18 mouse cellular contexts compared by ENCODE assay signal in the genomic region with DNA sequence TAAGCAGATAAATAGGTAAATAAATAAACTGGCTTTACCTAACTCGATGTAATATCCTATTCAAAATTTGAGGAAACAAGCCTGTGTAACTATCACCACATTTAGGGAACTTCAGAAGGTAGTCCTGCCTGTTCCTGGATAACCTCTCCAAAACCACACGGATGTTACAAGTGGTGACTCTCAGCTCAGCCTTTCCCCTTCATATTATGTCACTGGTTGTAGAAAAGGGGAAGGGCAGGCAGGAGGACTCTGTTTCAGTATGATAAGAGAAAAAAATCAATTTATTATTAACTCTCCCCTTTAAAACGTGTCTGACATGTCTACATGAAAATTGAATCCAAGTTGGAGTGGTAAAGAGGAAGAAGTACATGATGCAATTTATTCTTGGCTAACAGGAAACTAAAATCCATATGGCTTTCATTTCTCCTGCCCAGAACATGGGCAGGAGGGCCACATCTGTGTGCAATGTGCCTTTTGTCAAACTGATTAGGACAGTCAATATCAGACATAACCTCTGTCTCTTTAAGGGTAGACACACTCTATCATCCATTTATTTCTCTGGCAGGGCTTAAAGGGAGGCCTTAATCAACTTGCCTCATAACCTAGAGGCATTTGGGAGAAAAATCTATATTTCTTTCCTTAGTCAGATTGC.
DNase-seq lines count a peak whose midpoint lies in the region; ATAC-seq and TF ChIP-seq lines count a peak whose summit lies in the region.
"Had no signal": no experiment of that assay in that cellular context is flagged by ENCODE, and none has a peak within 500 bp of the region (broad histone marks: within the 10 kb centered on the region; RNA-seq: fewer than 3 reads in every experiment).

No protein-coding gene starts in this region.

- no peaks in the 10 kb centered on the region for H3K36me3 ChIP-seq in liver, embryonic 11.5 days (ENCODE audit: control insufficient read depth, insufficient read depth, low read length)
- no peaks in the 10 kb centered on the region for H3K36me3 ChIP-seq in liver, embryonic 12.5 days
- H3K36me3 ChIP-seq in forebrain, embryonic 14.5 days (ENCODE audit: control insufficient read depth, insufficient read depth, low read length): no peaks in the 10 kb centered on the region
- H3K36me3 ChIP-seq: embryonic facial prominence, embryonic 12.5 days; hindbrain, embryonic 10.5 days; intestine, embryonic 15.5 days; limb, embryonic 15.5 days; stomach, embryonic 15.5 days had no signal

- no peak for TF ChIP-seq POLR2A in brain, embryonic 14.5 days (IDR thresholded peaks at IDR 0.05; ENCODE audit: borderline replicate concordance, extremely low read depth, insufficient read depth, insufficient read length, poor library complexity, severe bottlenecking)

- whole genome bisulfite sequencing in liver, embryonic 11.5 days: 29% methylated on average over 3 of the region's 3 CpGs
- WGBS in liver, embryonic 12.5 days (ENCODE audit: insufficient replicate concordance): 14% methylated on average over 3 of the region's 3 CpGs
- WGBS in forebrain, embryonic 14.5 days: 72% methylated on average over 3 of the region's 3 CpGs

- 0 out of 2 replicates have a peak, but pooled peaks have one; percentile 23 for ATAC-seq in liver, embryonic 11.5 days (replicated peaks; ENCODE audit: low FRiP score)
- ATAC-seq in liver, embryonic 12.5 days: no peak
- peak; percentile 98 for ATAC-seq in granulocyte monocyte progenitor cell, adult 5-6 weeks (replicated peaks; ENCODE audit: poor library complexity, severe bottlenecking)
- ATAC-seq in megakaryocyte-erythroid progenitor cell, adult 5-6 weeks (replicated peaks; ENCODE audit: low FRiP score, low TSS enrichment, poor library complexity, severe bottlenecking): peak; percentile 59; the same call in 1 of the 2 replicates
- ATAC-seq in forebrain, embryonic 14.5 days: no peak
- ATAC-seq: intestine, embryonic 15.5 days had no signal

- H3K27ac ChIP-seq in liver, embryonic 11.5 days (ENCODE audit: low read depth, low read length): no peak overlapping the region
- H3K27ac ChIP-seq in liver, embryonic 12.5 days: no peak overlapping the region
- no peak overlapping the region for H3K27ac ChIP-seq in forebrain, embryonic 14.5 days (ENCODE audit: low read depth, low read length)
- H3K27ac ChIP-seq: embryonic facial prominence, embryonic 12.5 days; hindbrain, embryonic 10.5 days; intestine, embryonic 15.5 days; limb, embryonic 15.5 days; stomach, embryonic 15.5 days had no signal

- H3K9ac ChIP-seq in liver, embryonic 11.5 days (ENCODE audit: low read depth, low read length): no peak overlapping the region
- no peak overlapping the region for H3K9ac ChIP-seq in liver, embryonic 12.5 days
- no peak overlapping the region for H3K9ac ChIP-seq in forebrain, embryonic 14.5 days (ENCODE audit: low read length)
- H3K9ac ChIP-seq: embryonic facial prominence, embryonic 12.5 days; intestine, embryonic 15.5 days; limb, embryonic 15.5 days; stomach, embryonic 15.5 days had no signal

- no peaks in the 10 kb centered on the region for H3K27me3 ChIP-seq in liver, embryonic 11.5 days (replicated peaks; ENCODE audit: control insufficient read depth, insufficient read depth, low read length)
- H3K27me3 ChIP-seq in liver, embryonic 12.5 days (replicated peaks): no peaks in the 10 kb centered on the region
- no peaks in the 10 kb centered on the region for H3K27me3 ChIP-seq in forebrain, embryonic 14.5 days (replicated peaks; ENCODE audit: control insufficient read depth, insufficient read depth, low read length)
- H3K27me3 ChIP-seq: embryonic facial prominence, embryonic 12.5 days; intestine, embryonic 15.5 days; limb, embryonic 15.5 days; megakaryocyte, embryonic 14.5 days; stomach, embryonic 15.5 days had no signal

- H3K4me3 ChIP-seq in liver, embryonic 11.5 days (ENCODE audit: low read depth, low read length): no peak overlapping the region
- H3K4me3 ChIP-seq in liver, embryonic 12.5 days: no peak overlapping the region
- no peak overlapping the region for H3K4me3 ChIP-seq in forebrain, embryonic 14.5 days (ENCODE audit: low read depth, low read length)
- H3K4me3 ChIP-seq: embryonic facial prominence, embryonic 12.5 days; hindbrain, embryonic 10.5 days; intestine, embryonic 15.5 days; limb, embryonic 15.5 days; megakaryocyte, embryonic 14.5 days; stomach, embryonic 15.5 days had no signal

- no peaks in the 10 kb centered on the region for H3K4me1 ChIP-seq in liver, embryonic 11.5 days (replicated peaks; ENCODE audit: control insufficient read depth, insufficient read depth, low read length)
- H3K4me1 ChIP-seq in liver, embryonic 12.5 days: no peaks in the 10 kb centered on the region
- no peaks in the 10 kb centered on the region for H3K4me1 ChIP-seq in forebrain, embryonic 14.5 days (ENCODE audit: control insufficient read depth, insufficient read depth, low read length)
- H3K4me1 ChIP-seq: hindbrain, embryonic 10.5 days; intestine, embryonic 15.5 days; limb, embryonic 15.5 days; stomach, embryonic 15.5 days had no signal

- no peak for DNase-seq in liver, embryonic 11.5 days (ENCODE audit: low spot score)
- peak; percentile 22 for DNase-seq in brain, embryonic 14.5 days (ENCODE audit: low read depth)
- DNase-seq in forebrain, embryonic 14.5 days (ENCODE audit: low spot score): no peak
- DNase-seq in yolk sac, embryonic 10.5 days (ENCODE audit: low spot score): no peak
- DNase-seq: adrenal gland, adult 2 months; B cell, adult 2 months; cerebellum, adult 8-10 months; kidney, postnatal 10 days; retina, postnatal 1 day had no signal

- no peak overlapping the region for H3K4me2 ChIP-seq in liver, embryonic 11.5 days
- H3K4me2 ChIP-seq in liver, embryonic 12.5 days: no peak overlapping the region
- no peak overlapping the region for H3K4me2 ChIP-seq in forebrain, embryonic 14.5 days (ENCODE audit: low read length)
- H3K4me2 ChIP-seq: embryonic facial prominence, embryonic 12.5 days; intestine, embryonic 15.5 days; limb, embryonic 15.5 days; stomach, embryonic 15.5 days had no signal

- H3K9me3 ChIP-seq in liver, embryonic 11.5 days (ENCODE audit: control insufficient read depth, low read length): no peaks in the 10 kb centered on the region
- H3K9me3 ChIP-seq in liver, embryonic 12.5 days (replicated peaks): no peaks in the 10 kb centered on the region
- H3K9me3 ChIP-seq in forebrain, embryonic 14.5 days (replicated peaks; ENCODE audit: control insufficient read depth, low read length): no peaks in the 10 kb centered on the region
- H3K9me3 ChIP-seq: embryonic facial prominence, embryonic 12.5 days; hindbrain, embryonic 10.5 days; intestine, embryonic 15.5 days; limb, embryonic 15.5 days; megakaryocyte, embryonic 14.5 days; stomach, embryonic 15.5 days had no signal

- no peak for TF ChIP-seq CTCF in brain, embryonic 14.5 days (IDR thresholded peaks at IDR 0.05; ENCODE audit: borderline replicate concordance, extremely low read depth, insufficient read depth, insufficient read length)

Comparison
In these comparisons a context has a peak if more than half of its experiments do, and no peak if none do; other contexts are left out.
1. ATAC-seq: peak in liver, embryonic 11.5 days (single experiment), granulocyte monocyte progenitor cell, adult 5-6 weeks (single experiment) and megakaryocyte-erythroid progenitor cell, adult 5-6 weeks (single experiment); none in liver, embryonic 12.5 days (single experiment) and forebrain, embryonic 14.5 days (single experiment).